Mouse (Mus musculus): ENCODE measurements around the gene Add2. TPM values are rescaled to one million over a fixed set of nuclear protein-coding genes. Genes with fewer than 3 reads are reported as not detected.
A peak's percentile ranks its signal among the peaks of the same experiment; 100 is the strongest.

The Add2 gene
- polyA plus RNA-seq, 1 experiment from 2014 or later: 6.4 TPM

GRCm38 (mm10) chr6:86123057-86123456 lies 94.6 kb downstream of the Add2 start:
- no peak overlapping the region for H3K4me2 ChIP-seq (ENCODE audit: low read depth, severe bottlenecking)
- 95% methylated on average over 4 of the region's 4 CpGs for WGBS
- no peak for DNase-seq (ENCODE audit: low spot score)
- H3K36me3 ChIP-seq (ENCODE audit: control insufficient read depth, insufficient read depth, low read length): no peaks in the 10 kb centered on the region
- H3K27me3 ChIP-seq (ENCODE audit: control insufficient read depth, insufficient read depth, low read length): no peaks in the 10 kb centered on the region
- no peak overlapping the region for H3K4me3 ChIP-seq (ENCODE audit: low read depth, low read length)
- H3K4me1 ChIP-seq (ENCODE audit: control insufficient read depth, insufficient read depth, low read length): no peaks in the 10 kb centered on the region
- no peak for ATAC-seq (ENCODE audit: insufficient number of reproducible peaks, low FRiP score, low TSS enrichment, low read depth)
- H3K27ac ChIP-seq (replicated peaks; ENCODE audit: low read depth, low read length): no peak overlapping the region
- no peak overlapping the region for H3K9ac ChIP-seq (ENCODE audit: low read length)
- H3K9me3 ChIP-seq (ENCODE audit: control insufficient read depth, low read length): no peaks in the 10 kb centered on the region

- DNase-seq (ENCODE audit: low spot score): no peak
- Histone ChIP-seq H3K27me3 (ENCODE audit: control insufficient read depth, insufficient read depth, low read length) (no peaks in the 10 kb centered on the region), H3K4me2 (ENCODE audit: low read depth, severe bottlenecking) (no peak overlapping the region), H3K27ac (replicated peaks; ENCODE audit: low read depth, low read length) (no peak overlapping the region), H3K4me3 (ENCODE audit: low read depth, low read length) (no peak overlapping the region), H3K4me1 (ENCODE audit: control insufficient read depth, insufficient read depth, low read length) (no peaks in the 10 kb centered on the region), H3K9me3 (ENCODE audit: control insufficient read depth, low read length) (no peaks in the 10 kb centered on the region), H3K9ac (ENCODE audit: low read length) (no peak overlapping the region), H3K36me3 (ENCODE audit: control insufficient read depth, insufficient read depth, low read length) (no peaks in the 10 kb centered on the region)
- no peak for ATAC-seq (ENCODE audit: insufficient number of reproducible peaks, low FRiP score, low TSS enrichment, low read depth)
- 86% methylated on average over 4 of the region's 4 CpGs for WGBS
Measured at GRCm38 (mm10) chr6:86125761-86126160, 97.3 kb downstream of the Add2 start.

GRCm38 (mm10) chr6:86126953-86127581 lies 98.6 kb downstream of the Add2 start:
- H3K4me3 ChIP-seq (ENCODE audit: low read depth, low read length): no peak overlapping the region
- H3K36me3 ChIP-seq (ENCODE audit: control insufficient read depth, insufficient read depth, low read length): no peaks in the 10 kb centered on the region
- H3K27me3 ChIP-seq (ENCODE audit: control insufficient read depth, insufficient read depth, low read length): no peaks in the 10 kb centered on the region
- peak; percentile 71 for DNase-seq (ENCODE audit: low spot score)
- no peaks in the 10 kb centered on the region for H3K4me1 ChIP-seq (ENCODE audit: control insufficient read depth, insufficient read depth, low read length)
- no peaks in the 10 kb centered on the region for H3K9me3 ChIP-seq (ENCODE audit: control insufficient read depth, low read length)
- H3K4me2 ChIP-seq (ENCODE audit: low read depth, severe bottlenecking): no peak overlapping the region
- ATAC-seq (ENCODE audit: insufficient number of reproducible peaks, low FRiP score, low TSS enrichment, low read depth): no peak
- H3K27ac ChIP-seq (replicated peaks; ENCODE audit: low read depth, low read length): no peak overlapping the region
- 56% methylated on average over 2 of the region's 2 CpGs for WGBS
- H3K9ac ChIP-seq (ENCODE audit: low read length): no peak overlapping the region

GRCm38 (mm10) chr6:86128504-86128903 lies 100.0 kb downstream of the Add2 start:
- no peak overlapping the region for H3K4me2 ChIP-seq (ENCODE audit: low read depth, severe bottlenecking)
- no peaks in the 10 kb centered on the region for H3K27me3 ChIP-seq (ENCODE audit: control insufficient read depth, insufficient read depth, low read length)
- H3K27ac ChIP-seq (replicated peaks; ENCODE audit: low read depth, low read length): no peak overlapping the region
- no peaks in the 10 kb centered on the region for H3K9me3 ChIP-seq (ENCODE audit: control insufficient read depth, low read length)
- ATAC-seq (ENCODE audit: insufficient number of reproducible peaks, low FRiP score, low TSS enrichment, low read depth) (no peak), DNase-seq (ENCODE audit: low spot score) (no peak)
- WGBS: 52% methylated on average over 4 of the region's 4 CpGs
- no peak overlapping the region for H3K4me3 ChIP-seq (ENCODE audit: low read depth, low read length)
- no peaks in the 10 kb centered on the region for H3K36me3 ChIP-seq (ENCODE audit: control insufficient read depth, insufficient read depth, low read length)
- no peaks in the 10 kb centered on the region for H3K4me1 ChIP-seq (ENCODE audit: control insufficient read depth, insufficient read depth, low read length)
- H3K9ac ChIP-seq (ENCODE audit: low read length): no peak overlapping the region

DNA sequence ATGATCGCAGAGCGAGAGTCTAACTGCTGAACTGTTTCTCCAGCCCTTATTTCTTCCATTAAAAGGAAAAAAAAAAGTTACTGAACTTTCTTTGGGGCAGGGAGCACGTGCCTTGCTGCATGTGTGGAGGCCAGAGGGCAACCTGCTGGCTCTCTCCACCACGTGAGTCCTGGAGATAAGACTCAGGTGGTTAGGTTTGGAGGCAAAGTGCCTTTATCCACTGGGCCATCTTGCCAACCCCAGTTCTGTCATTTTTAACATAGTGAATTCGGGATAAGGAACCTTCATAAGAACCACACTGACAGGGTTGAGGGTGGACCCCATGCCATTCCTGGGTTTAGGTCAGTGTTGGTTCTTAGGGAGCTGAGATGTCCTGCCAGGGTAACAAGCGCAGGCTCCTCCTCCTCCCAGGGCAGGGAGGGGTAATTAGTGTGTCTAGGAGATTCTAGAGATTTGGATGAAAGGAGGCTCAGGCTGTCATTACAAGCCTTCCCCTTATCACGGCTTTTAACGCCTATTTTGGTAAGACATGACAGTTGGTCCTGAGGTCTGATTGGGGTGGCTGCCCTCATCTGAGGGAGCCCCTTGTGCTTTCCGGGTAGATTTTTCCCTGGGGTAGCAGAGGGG lies 101.5 kb downstream of the Add2 start:
- H3K36me3 ChIP-seq (ENCODE audit: control insufficient read depth, insufficient read depth, low read length): no peaks in the 10 kb centered on the region
- DNase-seq (ENCODE audit: low spot score) (no peak), ATAC-seq (ENCODE audit: insufficient number of reproducible peaks, low FRiP score, low TSS enrichment, low read depth) (no peak)
- no peaks in the 10 kb centered on the region for H3K9me3 ChIP-seq (ENCODE audit: control insufficient read depth, low read length)
- no peaks in the 10 kb centered on the region for H3K4me1 ChIP-seq (ENCODE audit: control insufficient read depth, insufficient read depth, low read length)
- H3K27ac ChIP-seq (replicated peaks; ENCODE audit: low read depth, low read length): no peak overlapping the region
- no peak overlapping the region for H3K9ac ChIP-seq (ENCODE audit: low read length)
- H3K4me2 ChIP-seq (ENCODE audit: low read depth, severe bottlenecking): no peak overlapping the region
- 64% methylated on average over 9 of the region's 9 CpGs for WGBS
- H3K27me3 ChIP-seq (ENCODE audit: control insufficient read depth, insufficient read depth, low read length): no peaks in the 10 kb centered on the region
- H3K4me3 ChIP-seq (ENCODE audit: low read depth, low read length): no peak overlapping the region

GRCm38 (mm10) chr6:86133882-86134281 lies 105.4 kb downstream of the Add2 start:
- Histone ChIP-seq H3K36me3 (ENCODE audit: control insufficient read depth, insufficient read depth, low read length) (no peaks in the 10 kb centered on the region), H3K4me1 (ENCODE audit: control insufficient read depth, insufficient read depth, low read length) (no peaks in the 10 kb centered on the region), H3K4me3 (ENCODE audit: low read depth, low read length) (no peak overlapping the region), H3K27me3 (ENCODE audit: control insufficient read depth, insufficient read depth, low read length) (no peaks in the 10 kb centered on the region), H3K27ac (replicated peaks; ENCODE audit: low read depth, low read length) (no peak overlapping the region), H3K9me3 (ENCODE audit: control insufficient read depth, low read length) (no peaks in the 10 kb centered on the region), H3K4me2 (ENCODE audit: low read depth, severe bottlenecking) (no peak overlapping the region), H3K9ac (ENCODE audit: low read length) (no peak overlapping the region)
- ATAC-seq (ENCODE audit: insufficient number of reproducible peaks, low FRiP score, low TSS enrichment, low read depth) (no peak), DNase-seq (ENCODE audit: low spot score) (no peak)
- WGBS: 77% methylated on average over 1 of the region's 1 CpGs

GRCm38 (mm10) chr6:86136206-86136605 lies 107.7 kb downstream of the Add2 start:
- Histone ChIP-seq H3K4me2 (ENCODE audit: low read depth, severe bottlenecking) (no peak overlapping the region), H3K4me1 (ENCODE audit: control insufficient read depth, insufficient read depth, low read length) (no peaks in the 10 kb centered on the region), H3K9ac (ENCODE audit: low read length) (no peak overlapping the region), H3K27me3 (ENCODE audit: control insufficient read depth, insufficient read depth, low read length) (no peaks in the 10 kb centered on the region), H3K36me3 (ENCODE audit: control insufficient read depth, insufficient read depth, low read length) (no peaks in the 10 kb centered on the region), H3K4me3 (ENCODE audit: low read depth, low read length) (no peak overlapping the region), H3K27ac (replicated peaks; ENCODE audit: low read depth, low read length) (no peak overlapping the region), H3K9me3 (ENCODE audit: control insufficient read depth, low read length) (no peaks in the 10 kb centered on the region)
- DNase-seq (ENCODE audit: low spot score) (no peak), ATAC-seq (ENCODE audit: insufficient number of reproducible peaks, low FRiP score, low TSS enrichment, low read depth) (no peak)
- WGBS: 87% methylated on average over 3 of the region's 3 CpGs

DNA sequence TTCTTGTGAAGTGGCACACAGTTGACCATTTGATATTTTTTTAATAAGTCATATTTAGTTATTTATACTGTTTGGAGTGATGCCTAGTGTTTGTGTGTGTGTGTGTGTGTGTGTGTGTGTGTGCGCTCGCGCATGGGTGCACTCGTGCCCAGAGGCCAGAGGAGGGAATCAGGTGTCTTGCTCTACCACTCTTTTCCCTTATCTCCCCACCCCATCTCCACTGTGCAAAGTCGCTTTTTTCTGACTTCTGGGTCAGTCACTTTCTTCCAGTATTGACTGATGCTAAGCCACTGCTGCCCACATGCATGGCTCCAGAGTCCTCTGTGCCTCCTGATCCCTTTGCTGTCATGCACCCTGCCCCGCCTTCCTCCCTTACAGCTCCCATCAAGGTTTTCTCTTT lies 112.8 kb downstream of the Add2 start:
- no peaks in the 10 kb centered on the region for H3K27me3 ChIP-seq (ENCODE audit: control insufficient read depth, insufficient read depth, low read length)
- H3K4me3 ChIP-seq (ENCODE audit: low read depth, low read length): no peak overlapping the region
- no peak overlapping the region for H3K4me2 ChIP-seq (ENCODE audit: low read depth, severe bottlenecking)
- DNase-seq (ENCODE audit: low spot score): no peak
- H3K9me3 ChIP-seq (ENCODE audit: control insufficient read depth, low read length): no peaks in the 10 kb centered on the region
- H3K9ac ChIP-seq (ENCODE audit: low read length): no peak overlapping the region
- ATAC-seq (ENCODE audit: insufficient number of reproducible peaks, low FRiP score, low TSS enrichment, low read depth): no peak
- H3K36me3 ChIP-seq (ENCODE audit: control insufficient read depth, insufficient read depth, low read length): no peaks in the 10 kb centered on the region
- H3K4me1 ChIP-seq (ENCODE audit: control insufficient read depth, insufficient read depth, low read length): no peaks in the 10 kb centered on the region
- H3K27ac ChIP-seq (replicated peaks; ENCODE audit: low read depth, low read length): no peak overlapping the region
- WGBS: 86% methylated on average over 6 of the region's 6 CpGs

DNA sequence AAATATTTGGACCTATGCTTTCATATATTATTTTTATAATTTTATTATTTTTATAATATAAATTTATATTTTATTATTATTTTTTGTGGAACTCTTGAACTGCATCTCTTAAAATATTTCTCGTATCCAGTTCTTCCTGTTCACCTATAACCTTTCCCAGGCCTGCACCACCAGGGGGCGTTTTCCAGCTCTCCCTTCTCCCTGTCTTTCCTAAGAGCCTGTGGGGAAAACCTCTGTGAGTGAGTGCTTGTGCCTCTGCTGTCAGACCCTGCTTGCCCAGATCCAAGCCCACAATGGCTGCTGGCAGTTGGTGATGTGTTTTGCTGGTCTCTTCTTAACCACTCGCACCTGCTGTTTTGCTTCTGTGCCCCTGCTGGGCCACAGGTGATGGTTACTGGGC lies 113.3 kb downstream of the Add2 start:
- H3K4me2 ChIP-seq (ENCODE audit: low read depth, severe bottlenecking): no peak overlapping the region
- WGBS: 14% methylated on average over 3 of the region's 3 CpGs
- no peaks in the 10 kb centered on the region for H3K27me3 ChIP-seq (ENCODE audit: control insufficient read depth, insufficient read depth, low read length)
- H3K9me3 ChIP-seq (ENCODE audit: control insufficient read depth, low read length): no peaks in the 10 kb centered on the region
- no peaks in the 10 kb centered on the region for H3K36me3 ChIP-seq (ENCODE audit: control insufficient read depth, insufficient read depth, low read length)
- no peak overlapping the region for H3K27ac ChIP-seq (replicated peaks; ENCODE audit: low read depth, low read length)
- no peak overlapping the region for H3K4me3 ChIP-seq (ENCODE audit: low read depth, low read length)
- no peak for ATAC-seq (ENCODE audit: insufficient number of reproducible peaks, low FRiP score, low TSS enrichment, low read depth)
- H3K4me1 ChIP-seq (ENCODE audit: control insufficient read depth, insufficient read depth, low read length): no peaks in the 10 kb centered on the region
- DNase-seq (ENCODE audit: low spot score): peak; percentile 87
- H3K9ac ChIP-seq (ENCODE audit: low read length): no peak overlapping the region
